Mouse (Mus musculus) brain, embryonic 14.5 days (tissue): ENCODE results near the gene Fam20c.

Source experiments
- CTCF ChIP-seq: fragments of 200-500 bp; IDR thresholded peaks from 2 replicates; pipeline ENCODE4 v1.5.1; 2012; ENCODE audit warnings: inconsistent platforms, mild to moderate bottlenecking, moderate library complexity, borderline replicate concordance; ENCODE audit not compliant: insufficient read depth, insufficient read length; ENCODE audit errors: extremely low read depth
- POLR2A ChIP-seq: fragments of 200-500 bp; IDR thresholded peaks from 2 replicates; pipeline ENCODE4 v1.6.1; 2012; ENCODE audit warnings: mild to moderate bottlenecking, inconsistent platforms, borderline replicate concordance; ENCODE audit not compliant: poor library complexity, insufficient read depth, insufficient read length, severe bottlenecking; ENCODE audit errors: extremely low read depth

- no peak for TF ChIP-seq CTCF
- TF ChIP-seq POLR2A: no peak
Measured at GRCm38 (mm10) chr5:138849682-138850461, 95.6 kb downstream of the Fam20c start.
